Mouse (Mus musculus): ENCODE measurements around the gene Matn3. TPM values are rescaled to one million over a fixed set of nuclear protein-coding genes. Genes with fewer than 3 reads are reported as not detected.
A peak's percentile ranks its signal among the peaks of the same experiment; 100 is the strongest.

Matn3 gene
- total and polyA plus RNA-seq, 3 experiments: 0.05 TPM; not detected in 2

DNA sequence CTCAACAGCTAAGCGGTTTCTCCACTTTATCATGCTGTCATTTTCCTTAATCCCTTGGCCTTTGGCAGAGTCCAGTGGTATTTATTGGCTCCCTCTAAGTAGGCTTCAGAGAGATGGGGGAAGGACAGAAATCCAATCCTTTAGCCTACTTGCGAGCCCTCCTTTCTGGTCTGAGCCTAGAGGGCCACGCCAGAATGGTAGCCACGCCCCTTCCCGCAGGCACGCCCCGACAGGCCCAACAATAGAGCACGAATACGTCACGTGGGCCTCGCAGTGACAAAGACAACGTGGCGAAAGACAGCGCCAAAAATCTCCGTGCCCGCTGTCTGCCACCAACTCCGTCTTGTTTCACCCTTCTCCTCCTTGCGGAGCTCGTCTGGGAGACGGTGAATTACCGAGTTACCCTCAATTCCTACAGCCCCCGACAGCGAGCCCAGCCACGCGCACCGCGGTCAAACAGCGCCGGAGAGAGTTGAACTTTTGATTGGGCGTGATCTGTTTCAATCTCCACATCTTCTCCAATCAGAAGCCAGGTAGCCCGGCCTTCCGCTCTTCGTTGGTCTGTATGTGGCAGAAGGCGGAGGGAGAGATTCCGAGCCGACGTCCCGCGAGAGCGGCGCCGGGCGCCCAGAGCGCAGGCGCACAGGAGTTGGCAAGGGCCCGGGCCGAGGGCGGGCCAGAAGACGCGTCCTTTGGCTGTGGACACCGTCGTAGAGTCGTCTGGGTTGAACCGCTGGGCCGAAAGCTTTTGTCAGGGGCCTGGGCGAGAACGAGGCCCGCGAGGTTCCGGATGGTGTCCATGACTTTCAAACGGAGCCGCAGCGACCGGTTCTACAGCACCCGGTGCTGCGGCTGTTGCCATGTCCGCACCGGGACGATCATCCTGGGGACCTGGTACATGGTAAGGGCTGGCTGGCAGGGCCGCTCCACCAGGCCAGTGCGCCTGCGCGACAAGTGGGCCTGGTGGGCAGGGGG lies 26.0 kb upstream of the Matn3 start, which contains the start of gene Laptm4a:
Laptm4a (plus strand) TSS at position 271 of the 975 bp plus-strand sequence.
- peak within 1 kb of the TSS; percentile 76 for H3K4me3 ChIP-seq (ENCODE audit: low read depth, low read length)
- H3K27me3 ChIP-seq (ENCODE audit: insufficient read depth, low read length): no peaks in the 10 kb centered on the region
- no peaks in the 10 kb centered on the region for H3K9me3 ChIP-seq (replicated peaks)
- DNase-seq (ENCODE audit: low spot score) (peak; percentile 94), ATAC-seq (ENCODE audit: extremely low read depth, insufficient number of reproducible peaks, low FRiP score, poor library complexity, severe bottlenecking) (peak; percentile 89)
- H3K4me1 ChIP-seq (ENCODE audit: insufficient read depth, low read depth, low read length): peaks cover 25% of the 10 kb centered on the region
- peaks cover 21% of the 10 kb centered on the region for H3K36me3 ChIP-seq (replicated peaks)
- TF ChIP-seq GATA2 (IDR thresholded peaks at IDR 0.05; ENCODE audit: borderline replicate concordance, low read depth, low read length) (no peak), POLR2AphosphoS5 (IDR thresholded peaks at IDR 0.05; ENCODE audit: insufficient replicate concordance, low read depth, low read length) (no peak), CTCF (IDR thresholded peaks at IDR 0.05; ENCODE audit: low read depth, low read length) (no peak), TAL1 (conservative IDR thresholded peaks at IDR 0.05; ENCODE audit: low read depth, low read length) (no peak), GATA1 (IDR thresholded peaks at IDR 0.05; ENCODE audit: borderline replicate concordance, low read length) (no peak)

DNA sequence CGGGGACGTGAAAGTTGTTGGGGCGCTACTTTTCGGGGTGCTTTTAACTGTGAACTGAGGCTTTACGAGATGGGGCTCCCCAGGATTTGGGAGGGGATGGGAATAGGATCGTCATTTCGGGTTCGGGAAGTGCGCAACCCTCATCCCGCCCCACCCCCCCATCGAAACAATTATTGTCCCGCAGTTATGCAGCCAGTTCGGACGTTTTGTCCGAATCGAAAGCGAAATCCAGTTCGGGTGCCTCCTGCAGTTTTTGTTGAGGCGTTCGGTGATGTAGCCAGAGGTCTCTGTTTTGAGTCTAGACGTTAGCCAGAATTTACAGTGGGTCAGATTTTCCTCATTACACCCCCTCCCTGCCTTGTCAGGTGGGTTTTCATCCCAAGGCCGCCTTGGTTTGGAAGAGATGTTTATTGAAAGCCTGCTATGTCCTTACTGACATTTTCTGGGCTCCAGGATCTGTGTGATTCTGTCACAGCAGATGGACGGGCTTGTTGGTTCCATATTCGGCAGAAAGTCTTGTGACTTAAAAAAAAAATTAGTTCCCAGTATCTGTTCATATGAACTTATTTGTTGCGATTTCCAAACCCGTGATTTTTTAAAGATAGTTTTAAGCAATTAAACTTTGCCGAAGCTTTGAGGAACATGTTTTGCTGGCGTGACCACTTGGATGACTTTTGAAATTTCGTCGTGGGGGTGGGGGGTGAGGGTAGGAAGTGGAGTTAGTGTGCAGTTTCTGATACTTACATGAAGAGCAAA lies 25.2 kb upstream of the Matn3 start:
- DNase-seq (ENCODE audit: low spot score) (no peak), ATAC-seq (ENCODE audit: extremely low read depth, insufficient number of reproducible peaks, low FRiP score, poor library complexity, severe bottlenecking) (no peak)
- Histone ChIP-seq H3K4me3 (ENCODE audit: low read depth, low read length) (peak overlapping the region; percentile 76), H3K9me3 (replicated peaks) (no peaks in the 10 kb centered on the region), H3K27me3 (ENCODE audit: insufficient read depth, low read length) (no peaks in the 10 kb centered on the region), H3K36me3 (replicated peaks) (peaks cover 28% of the 10 kb centered on the region), H3K4me1 (ENCODE audit: insufficient read depth, low read depth, low read length) (peaks cover 25% of the 10 kb centered on the region)
- TF ChIP-seq GATA2 (IDR thresholded peaks at IDR 0.05; ENCODE audit: borderline replicate concordance, low read depth, low read length) (no peak), GATA1 (IDR thresholded peaks at IDR 0.05; ENCODE audit: borderline replicate concordance, low read length) (no peak), CTCF (IDR thresholded peaks at IDR 0.05; ENCODE audit: low read depth, low read length) (no peak), TAL1 (conservative IDR thresholded peaks at IDR 0.05; ENCODE audit: low read depth, low read length) (no peak), POLR2AphosphoS5 (IDR thresholded peaks at IDR 0.05; ENCODE audit: insufficient replicate concordance, low read depth, low read length) (no peak)

DNA sequence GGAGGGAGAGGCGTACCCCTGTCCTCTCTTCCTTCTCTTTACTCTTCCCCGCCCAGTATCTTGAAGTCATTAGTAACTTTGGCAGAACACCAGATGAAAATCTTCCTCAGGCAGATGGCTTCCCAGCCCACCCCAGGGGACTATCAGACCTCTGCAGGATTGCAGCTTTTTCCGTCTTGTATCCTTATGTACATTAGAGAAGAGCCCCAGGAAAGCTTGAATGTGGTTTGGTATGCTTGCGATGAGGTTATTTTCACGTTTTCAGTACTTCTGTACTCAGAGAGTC lies 24.7 kb upstream of the Matn3 start:
- ATAC-seq (ENCODE audit: extremely low read depth, insufficient number of reproducible peaks, low FRiP score, poor library complexity, severe bottlenecking) (peak; percentile 31), DNase-seq (ENCODE audit: low spot score) (peak; percentile 17)
- peak overlapping the region; percentile 76 for H3K4me3 ChIP-seq (ENCODE audit: low read depth, low read length)
- no peak for TF ChIP-seq GATA2 (IDR thresholded peaks at IDR 0.05; ENCODE audit: borderline replicate concordance, low read depth, low read length)
- peak; percentile 37; the same call in 1 of the 2 replicates for TF ChIP-seq TAL1 (conservative IDR thresholded peaks at IDR 0.05; ENCODE audit: low read depth, low read length)
- H3K4me1 ChIP-seq (ENCODE audit: insufficient read depth, low read depth, low read length): peaks cover 30% of the 10 kb centered on the region
- no peaks in the 10 kb centered on the region for H3K27me3 ChIP-seq (ENCODE audit: insufficient read depth, low read length)
- H3K36me3 ChIP-seq (replicated peaks): peaks cover 32% of the 10 kb centered on the region
- H3K9me3 ChIP-seq (replicated peaks): no peaks in the 10 kb centered on the region

DNA sequence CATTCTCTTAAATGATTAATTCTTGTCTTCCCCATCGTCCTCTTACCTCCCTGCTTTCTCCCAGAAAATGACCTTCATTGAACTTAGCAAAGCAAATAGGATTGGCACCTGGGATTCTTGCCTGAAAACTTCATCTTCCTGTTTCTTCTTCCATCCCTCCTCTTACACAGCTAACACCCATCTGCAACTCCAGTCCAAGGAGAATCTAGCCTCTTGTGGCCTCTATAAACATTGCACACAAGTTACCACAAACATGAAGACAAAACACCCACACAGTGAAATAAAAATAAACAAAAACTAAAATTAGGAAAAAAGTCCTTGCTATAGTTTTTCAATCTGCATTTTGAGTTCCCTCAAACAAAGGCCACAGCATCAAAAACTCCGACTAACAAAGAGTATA lies 24.1 kb upstream of the Matn3 start:
- DNase-seq (ENCODE audit: low spot score): no peak
- Histone ChIP-seq H3K4me3 (ENCODE audit: low read depth, low read length) (no peak overlapping the region; the same call in 1 of the 2 replicates), H3K4me1 (ENCODE audit: insufficient read depth, low read depth, low read length) (peaks cover 31% of the 10 kb centered on the region), H3K9me3 (replicated peaks) (no peaks in the 10 kb centered on the region), H3K36me3 (replicated peaks) (peaks cover 35% of the 10 kb centered on the region), H3K27me3 (ENCODE audit: insufficient read depth, low read length) (no peaks in the 10 kb centered on the region)
- no peak for ATAC-seq (ENCODE audit: extremely low read depth, insufficient number of reproducible peaks, low FRiP score, poor library complexity, severe bottlenecking)
- TF ChIP-seq GATA2 (IDR thresholded peaks at IDR 0.05; ENCODE audit: borderline replicate concordance, low read depth, low read length): no peak
- no peak for TF ChIP-seq GATA1 (IDR thresholded peaks at IDR 0.05; ENCODE audit: borderline replicate concordance, low read length)
- TF ChIP-seq POLR2AphosphoS5 (IDR thresholded peaks at IDR 0.05; ENCODE audit: insufficient replicate concordance, low read depth, low read length): no peak
- no peak for TF ChIP-seq TAL1 (conservative IDR thresholded peaks at IDR 0.05; ENCODE audit: low read depth, low read length)
- TF ChIP-seq CTCF (IDR thresholded peaks at IDR 0.05; ENCODE audit: low read depth, low read length): no peak

DNA sequence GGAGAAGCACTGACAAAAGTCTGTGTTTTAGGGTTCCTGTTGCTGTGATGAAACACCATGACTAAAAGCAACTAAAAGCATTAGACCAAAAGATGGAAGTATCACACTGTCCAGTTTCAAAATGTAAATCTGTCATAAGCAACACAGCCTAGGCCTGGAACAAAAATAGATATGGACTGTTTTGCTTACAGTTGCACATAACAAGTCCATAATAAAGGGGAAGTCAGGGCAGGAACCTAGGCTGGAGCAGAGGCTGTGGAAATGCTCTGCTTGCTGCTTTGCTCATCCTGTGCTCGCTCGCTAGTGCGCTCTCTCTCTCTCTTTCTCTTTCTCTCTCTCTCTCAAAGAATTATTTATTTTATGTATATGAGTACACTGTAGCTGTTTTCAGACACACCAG lies 20.1 kb upstream of the Matn3 start:
- TF ChIP-seq TAL1 (conservative IDR thresholded peaks at IDR 0.05; ENCODE audit: low read depth, low read length): no peak
- no peak for TF ChIP-seq CTCF (IDR thresholded peaks at IDR 0.05; ENCODE audit: low read depth, low read length)
- no peak for TF ChIP-seq GATA2 (IDR thresholded peaks at IDR 0.05; ENCODE audit: borderline replicate concordance, low read depth, low read length)
- no peak for TF ChIP-seq POLR2AphosphoS5 (IDR thresholded peaks at IDR 0.05; ENCODE audit: insufficient replicate concordance, low read depth, low read length)
- no peak for TF ChIP-seq GATA1 (IDR thresholded peaks at IDR 0.05; ENCODE audit: borderline replicate concordance, low read length)
- DNase-seq (ENCODE audit: low spot score) (no peak), ATAC-seq (ENCODE audit: extremely low read depth, insufficient number of reproducible peaks, low FRiP score, poor library complexity, severe bottlenecking) (no peak)
- no peak overlapping the region for H3K4me3 ChIP-seq (ENCODE audit: low read depth, low read length)
- no peaks in the 10 kb centered on the region for H3K9me3 ChIP-seq (replicated peaks)
- peaks cover 62% of the 10 kb centered on the region for H3K36me3 ChIP-seq (replicated peaks)
- peaks cover 41% of the 10 kb centered on the region for H3K4me1 ChIP-seq (ENCODE audit: insufficient read depth, low read depth, low read length)
- no peaks in the 10 kb centered on the region for H3K27me3 ChIP-seq (ENCODE audit: insufficient read depth, low read length)

DNA sequence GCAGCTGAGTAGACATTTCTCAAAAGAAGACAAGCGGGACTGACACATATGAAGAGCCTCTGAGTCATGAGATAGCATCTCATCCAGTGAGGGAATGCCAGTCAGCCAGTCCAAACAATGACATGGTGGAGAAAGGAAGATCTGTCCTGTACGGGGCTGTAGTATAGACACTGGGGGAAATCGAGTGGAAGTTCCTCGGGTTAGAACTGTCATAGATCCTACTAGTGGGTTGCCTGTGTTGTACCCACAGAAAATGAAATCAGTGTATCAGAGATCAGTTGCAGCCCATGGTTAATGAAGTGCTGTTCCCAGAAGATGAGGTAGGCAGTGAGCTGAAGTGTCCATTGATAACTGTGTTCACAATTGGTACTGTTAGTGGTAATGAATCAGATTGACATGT lies 19.0 kb upstream of the Matn3 start:
- Histone ChIP-seq H3K36me3 (replicated peaks) (peaks cover 71% of the 10 kb centered on the region), H3K4me1 (ENCODE audit: insufficient read depth, low read depth, low read length) (peaks cover 31% of the 10 kb centered on the region), H3K9me3 (replicated peaks) (no peaks in the 10 kb centered on the region), H3K4me3 (ENCODE audit: low read depth, low read length) (no peak overlapping the region), H3K27me3 (ENCODE audit: insufficient read depth, low read length) (no peaks in the 10 kb centered on the region)
- TF ChIP-seq GATA1 (IDR thresholded peaks at IDR 0.05; ENCODE audit: borderline replicate concordance, low read length): no peak
- no peak for TF ChIP-seq GATA2 (IDR thresholded peaks at IDR 0.05; ENCODE audit: borderline replicate concordance, low read depth, low read length)
- no peak for TF ChIP-seq POLR2AphosphoS5 (IDR thresholded peaks at IDR 0.05; ENCODE audit: insufficient replicate concordance, low read depth, low read length)
- no peak for TF ChIP-seq CTCF (IDR thresholded peaks at IDR 0.05; ENCODE audit: low read depth, low read length)
- no peak for TF ChIP-seq TAL1 (conservative IDR thresholded peaks at IDR 0.05; ENCODE audit: low read depth, low read length)
- no peak for DNase-seq (ENCODE audit: low spot score)
- no peak for ATAC-seq (ENCODE audit: extremely low read depth, insufficient number of reproducible peaks, low FRiP score, poor library complexity, severe bottlenecking)
